Mouse (Mus musculus): ENCODE data around the gene Anp32b. TPM values are rescaled to one million over a fixed set of nuclear protein-coding genes. Genes with fewer than 3 reads are reported as not detected.

Anp32b gene
- polyA plus RNA-seq, 1 experiment = 23.4 TPM

DNA sequence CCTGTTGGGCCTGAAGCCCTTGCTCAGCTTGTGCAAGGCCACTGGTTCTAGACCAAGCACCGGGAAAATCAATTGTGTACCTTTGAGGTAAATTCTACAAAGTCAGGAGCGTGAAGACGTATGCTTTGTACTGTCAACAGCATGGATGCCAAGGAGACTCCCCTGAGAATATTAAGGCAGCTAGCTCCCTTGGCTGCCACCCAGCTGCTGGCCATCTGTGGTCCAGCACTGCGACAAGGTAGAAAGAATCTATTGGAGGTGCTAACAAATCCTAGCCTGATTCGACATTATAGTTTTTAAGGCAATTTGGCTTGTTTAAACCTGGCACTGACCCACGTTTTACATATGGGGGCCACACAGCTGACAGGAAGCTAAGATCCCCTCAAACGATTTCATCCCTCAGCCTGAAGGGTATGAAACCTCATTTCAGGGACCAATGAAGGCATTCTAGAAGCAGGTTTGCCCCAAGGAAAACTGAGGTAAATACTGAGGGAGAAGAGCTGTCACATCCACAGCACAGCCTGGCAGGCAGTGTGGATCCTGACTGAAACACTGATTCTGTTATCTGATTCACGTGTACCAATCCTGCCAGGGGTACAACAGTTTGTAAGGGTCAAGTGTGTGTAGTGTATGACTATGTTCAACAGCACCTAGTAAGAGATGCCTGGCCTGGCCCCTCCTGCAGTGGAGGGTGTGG, 54.8 kb downstream of the Anp32b start:
- TF ChIP-seq CTCF (IDR thresholded peaks at IDR 0.05; ENCODE audit: extremely low read depth, insufficient read length, insufficient replicate concordance, low read depth, low read length) = no peak
- TF ChIP-seq POLR2A (IDR thresholded peaks at IDR 0.05; ENCODE audit: low read depth, low read length) = no peak
- 79% methylated on average over 8 of the region's 8 CpGs for WGBS
- no peak overlapping the region for H3K27ac ChIP-seq (ENCODE audit: insufficient read depth, low read depth, low read length)

DNA sequence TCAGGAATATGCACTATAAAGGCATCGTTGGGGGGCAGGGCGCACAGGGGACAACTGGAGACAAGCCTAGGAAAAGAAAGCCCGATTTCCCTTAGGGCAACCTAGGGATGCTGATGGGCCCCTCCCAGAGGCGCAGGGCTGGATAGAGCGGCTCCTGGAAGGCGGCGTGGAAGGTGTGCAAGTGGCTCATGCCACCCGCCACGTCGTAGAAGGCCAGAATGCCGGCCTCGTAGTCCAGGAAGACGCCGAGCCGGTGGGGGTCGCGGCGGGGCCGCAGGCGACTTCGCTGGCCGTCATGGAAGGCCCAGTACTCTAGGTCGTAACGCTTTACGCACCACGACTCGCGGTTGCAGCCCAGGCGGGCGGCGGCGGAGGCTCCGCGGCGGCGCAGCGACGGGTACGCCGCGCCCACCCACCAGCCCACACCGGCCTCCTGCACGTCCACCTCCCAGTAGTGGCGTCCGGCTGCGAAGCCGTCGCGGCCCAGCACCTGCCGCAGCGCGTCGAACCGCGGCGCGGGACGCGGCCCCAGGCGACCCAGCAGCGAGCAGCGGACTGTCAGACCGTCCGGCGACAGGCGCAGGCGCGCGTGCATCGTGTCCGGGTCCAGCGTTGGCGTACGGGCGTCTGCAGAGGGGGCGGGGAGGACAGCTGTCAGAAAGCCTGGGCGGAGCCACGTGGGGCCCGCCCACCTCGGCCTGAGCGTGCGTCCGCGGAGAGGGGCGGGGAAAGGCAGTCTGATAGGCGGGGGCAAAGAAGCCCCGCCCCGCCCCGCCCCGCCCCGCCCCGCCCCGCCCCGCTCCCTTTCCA, 56.3 kb downstream of the Anp32b start:
- TF ChIP-seq CTCF (IDR thresholded peaks at IDR 0.05; ENCODE audit: extremely low read depth, insufficient read length, insufficient replicate concordance, low read depth, low read length) (no peak), POLR2A (IDR thresholded peaks at IDR 0.05; ENCODE audit: low read depth, low read length) (peak; percentile 78; the same call in 1 of the 2 replicates)
- no peak overlapping the region for H3K27ac ChIP-seq (ENCODE audit: insufficient read depth, low read depth, low read length)
- WGBS = 2% methylated on average over 93 of the region's 94 CpGs
- H3K4me3 ChIP-seq (ENCODE audit: low read depth, low read length) = peak overlapping the region; percentile 73
- H3K27me3 ChIP-seq (ENCODE audit: control insufficient read depth, insufficient read depth, low read length) = no peaks in the 10 kb centered on the region
- H3K4me1 ChIP-seq (ENCODE audit: control insufficient read depth, insufficient read depth, insufficient read length, low read length) = peaks cover 6% of the 10 kb centered on the region; the same call in 1 of the 2 replicates
- peaks cover 25% of the 10 kb centered on the region for H3K36me3 ChIP-seq (ENCODE audit: control insufficient read depth, insufficient read depth, low read length)

More for the DNA sequence above, 54.8 kb downstream of the Anp32b start:
- Histone ChIP-seq H3K4me3 (ENCODE audit: low read depth, low read length) (no peak overlapping the region), H3K36me3 (ENCODE audit: control insufficient read depth, insufficient read depth, low read length) (peaks cover 37% of the 10 kb centered on the region), H3K27me3 (ENCODE audit: control insufficient read depth, insufficient read depth, low read length) (no peaks in the 10 kb centered on the region), H3K4me1 (ENCODE audit: control insufficient read depth, insufficient read depth, insufficient read length, low read length) (peaks cover 6% of the 10 kb centered on the region; the same call in 1 of the 2 replicates)

DNA sequence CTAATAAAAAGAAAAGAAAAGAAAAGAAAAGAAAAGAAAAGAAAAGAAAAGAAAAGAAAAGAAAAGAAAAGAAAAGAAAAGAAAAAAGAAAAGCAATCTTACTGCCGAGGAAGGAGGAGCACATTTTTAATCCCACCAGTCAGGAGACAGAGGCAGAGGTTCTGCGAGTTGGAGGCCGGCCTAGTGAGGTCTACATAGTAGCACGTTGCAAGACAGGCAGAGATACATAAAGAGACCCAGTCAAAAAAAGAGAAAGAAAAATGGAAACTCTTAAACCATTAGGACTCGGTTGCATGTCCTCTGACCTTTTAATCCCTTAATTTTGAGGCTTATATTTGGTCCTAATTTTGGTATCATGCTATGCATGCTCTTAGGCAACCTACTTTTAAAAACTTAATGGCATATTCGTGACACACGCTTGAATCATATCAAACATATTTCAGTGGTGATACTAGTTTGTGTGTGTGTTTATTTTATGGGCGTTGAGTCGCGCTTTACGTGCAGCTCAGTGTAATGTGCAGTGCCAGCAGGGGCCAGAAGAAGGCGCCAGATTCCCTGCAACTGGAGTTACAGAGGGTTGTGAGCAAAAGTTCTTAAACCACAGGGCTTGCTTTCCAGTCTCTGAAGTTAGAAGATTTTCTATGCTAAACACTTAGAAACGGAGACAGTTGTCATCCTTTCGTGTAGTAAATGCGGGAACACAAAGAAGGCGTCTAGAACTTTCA, 57.2 kb downstream of the Anp32b start:
- peaks cover 6% of the 10 kb centered on the region; the same call in 1 of the 2 replicates for H3K4me1 ChIP-seq (ENCODE audit: control insufficient read depth, insufficient read depth, insufficient read length, low read length)
- WGBS = 11% methylated on average over 16 of the region's 16 CpGs
- peak overlapping the region; percentile 55; the same call in 1 of the 2 replicates for H3K27ac ChIP-seq (ENCODE audit: insufficient read depth, low read depth, low read length)
- no peak overlapping the region; the same call in 1 of the 2 replicates for H3K4me3 ChIP-seq (ENCODE audit: low read depth, low read length)
- TF ChIP-seq POLR2A (IDR thresholded peaks at IDR 0.05; ENCODE audit: low read depth, low read length) (no peak), CTCF (IDR thresholded peaks at IDR 0.05; ENCODE audit: extremely low read depth, insufficient read length, insufficient replicate concordance, low read depth, low read length) (peak; percentile 85; the same call in 1 of the 2 replicates)
- no peaks in the 10 kb centered on the region for H3K27me3 ChIP-seq (ENCODE audit: control insufficient read depth, insufficient read depth, low read length)
- peaks cover 16% of the 10 kb centered on the region for H3K36me3 ChIP-seq (ENCODE audit: control insufficient read depth, insufficient read depth, low read length)

- peaks cover 52% of the 10 kb centered on the region for H3K36me3 ChIP-seq (ENCODE audit: control insufficient read depth, insufficient read depth, low read length)
- no peak overlapping the region for H3K4me3 ChIP-seq (ENCODE audit: low read depth, low read length)
- WGBS = 91% methylated on average over 2 of the region's 2 CpGs
- no peaks in the 10 kb centered on the region for H3K27me3 ChIP-seq (ENCODE audit: control insufficient read depth, insufficient read depth, low read length)
- no peak for TF ChIP-seq CTCF (IDR thresholded peaks at IDR 0.05; ENCODE audit: extremely low read depth, insufficient read length, insufficient replicate concordance, low read depth, low read length)
- TF ChIP-seq POLR2A (IDR thresholded peaks at IDR 0.05; ENCODE audit: low read depth, low read length) = no peak
- no peak overlapping the region for H3K27ac ChIP-seq (ENCODE audit: insufficient read depth, low read depth, low read length)
- peaks cover 5% of the 10 kb centered on the region; the same call in 1 of the 2 replicates for H3K4me1 ChIP-seq (ENCODE audit: control insufficient read depth, insufficient read depth, insufficient read length, low read length)
Observed at GRCm38 (mm10) chr4:46520491-46520890, 69.8 kb downstream of the Anp32b start.

GRCm38 (mm10) chr4:46521457-46521856, 70.8 kb downstream of the Anp32b start:
- 88% methylated on average over 10 of the region's 10 CpGs for WGBS
- Histone ChIP-seq H3K27ac (ENCODE audit: insufficient read depth, low read depth, low read length) (no peak overlapping the region), H3K36me3 (ENCODE audit: control insufficient read depth, insufficient read depth, low read length) (peaks cover 54% of the 10 kb centered on the region), H3K4me1 (ENCODE audit: control insufficient read depth, insufficient read depth, insufficient read length, low read length) (peaks cover 7% of the 10 kb centered on the region; the same call in 1 of the 2 replicates), H3K4me3 (ENCODE audit: low read depth, low read length) (no peak overlapping the region), H3K27me3 (ENCODE audit: control insufficient read depth, insufficient read depth, low read length) (no peaks in the 10 kb centered on the region)
- TF ChIP-seq CTCF (IDR thresholded peaks at IDR 0.05; ENCODE audit: extremely low read depth, insufficient read length, insufficient replicate concordance, low read depth, low read length) (no peak), POLR2A (IDR thresholded peaks at IDR 0.05; ENCODE audit: low read depth, low read length) (no peak)

Other genes with a start within 250 kb of the Anp32b start
- 0.04 TPM in 1 of 2 replicates, not detected in the other for gene Foxe1, start 107.3 kb upstream of the Anp32b start, polyA plus RNA-seq (2012; rRNA removed)
- gene Trmo, start 61.5 kb upstream of the Anp32b start, polyA plus RNA-seq (2012; rRNA removed) = 2.0 and 3.1 TPM in 2 replicates
- gene Hemgn, start 37.4 kb upstream of the Anp32b start, polyA plus RNA-seq (2012; rRNA removed) = 0.04 TPM in 1 of 2 replicates, not detected in the other
- gene Nans, start 38.3 kb downstream of the Anp32b start, polyA plus RNA-seq (2012; rRNA removed) = 21.2 and 36.0 TPM in 2 replicates
- 24.9 and 58.2 TPM in 2 replicates for gene Trim14, start 85.2 kb downstream of the Anp32b start, polyA plus RNA-seq (2012; rRNA removed)
- gene Coro2a, start 151.3 kb downstream of the Anp32b start, polyA plus RNA-seq (2012; rRNA removed) = 104 and 312 TPM in 2 replicates
- gene Tbc1d2, start 199.3 kb downstream of the Anp32b start, polyA plus RNA-seq (2012; rRNA removed) = 3.7 and 6.8 TPM in 2 replicates

All from small intestine, adult 2 months (tissue).